Mouse (Mus musculus): ENCODE results near the gene Phospho2. TPM values are rescaled to one million over a fixed set of nuclear protein-coding genes. Genes with fewer than 3 reads are reported as not detected.

The Phospho2 gene
- total and polyA plus RNA-seq, 2 experiments = 29.6 to 36.0 TPM

- H3K79me2 ChIP-seq (ENCODE audit: control insufficient read depth, insufficient read depth, low read length) = no peaks in the 10 kb centered on the region
- H3K36me3 ChIP-seq (ENCODE audit: control insufficient read depth, insufficient read depth, low read length) = no peaks in the 10 kb centered on the region
- no peak overlapping the region for H3K27ac ChIP-seq (replicated peaks; ENCODE audit: insufficient read depth, low read depth, low read length)
- H3K4me1 ChIP-seq (ENCODE audit: control insufficient read depth, insufficient read depth, low read length) = no peaks in the 10 kb centered on the region
- H3K9ac ChIP-seq (ENCODE audit: low read depth, low read length) = no peak overlapping the region
- H3K4me3 ChIP-seq (ENCODE audit: insufficient read depth, low read depth, low read length) = no peak overlapping the region
- no peak for DNase-seq (ENCODE audit: extremely low read depth, low read depth, low spot score)
- no peaks in the 10 kb centered on the region for H3K27me3 ChIP-seq (ENCODE audit: control insufficient read depth, insufficient read depth, low read length)
- TF ChIP-seq POLR2A (IDR thresholded peaks at IDR 0.05; ENCODE audit: extremely low read depth, insufficient read depth, low read length) = no peak
- no peak for TF ChIP-seq CTCF (IDR thresholded peaks at IDR 0.05; ENCODE audit: low read depth, low read length)
- 69% methylated on average over 7 of the region's 7 CpGs for WGBS
Observed at GRCm38 (mm10) chr2:69777985-69778835, 11.2 kb upstream of the Phospho2 start.

- Histone ChIP-seq H3K36me3 (ENCODE audit: control insufficient read depth, insufficient read depth, low read length) (no peaks in the 10 kb centered on the region), H3K79me2 (ENCODE audit: control insufficient read depth, insufficient read depth, low read length) (no peaks in the 10 kb centered on the region), H3K4me1 (ENCODE audit: control insufficient read depth, insufficient read depth, low read length) (no peaks in the 10 kb centered on the region), H3K27ac (replicated peaks; ENCODE audit: insufficient read depth, low read depth, low read length) (no peak overlapping the region), H3K27me3 (ENCODE audit: control insufficient read depth, insufficient read depth, low read length) (no peaks in the 10 kb centered on the region), H3K4me3 (ENCODE audit: insufficient read depth, low read depth, low read length) (no peak overlapping the region), H3K9ac (ENCODE audit: low read depth, low read length) (no peak overlapping the region)
- TF ChIP-seq POLR2A (IDR thresholded peaks at IDR 0.05; ENCODE audit: extremely low read depth, insufficient read depth, low read length) = no peak
- TF ChIP-seq CTCF (IDR thresholded peaks at IDR 0.05; ENCODE audit: low read depth, low read length) = peak; percentile 36
- WGBS = 58% methylated on average over 5 of the region's 5 CpGs
- peak; percentile 61 for DNase-seq (ENCODE audit: extremely low read depth, low read depth, low spot score)
Observed at GRCm38 (mm10) chr2:69778836-69779177, 10.6 kb upstream of the Phospho2 start.

- Histone ChIP-seq H3K36me3 (ENCODE audit: control insufficient read depth, insufficient read depth, low read length) (peaks cover 16% of the 10 kb centered on the region), H3K9ac (ENCODE audit: low read depth, low read length) (peak overlapping the region; percentile 5; the same call in 1 of the 2 replicates), H3K27me3 (ENCODE audit: control insufficient read depth, insufficient read depth, low read length) (no peaks in the 10 kb centered on the region), H3K4me1 (ENCODE audit: control insufficient read depth, insufficient read depth, low read length) (peaks cover 2% of the 10 kb centered on the region; the same call in 1 of the 2 replicates), H3K4me3 (ENCODE audit: insufficient read depth, low read depth, low read length) (peak overlapping the region; percentile 70), H3K27ac (replicated peaks; ENCODE audit: insufficient read depth, low read depth, low read length) (no peak overlapping the region), H3K79me2 (ENCODE audit: control insufficient read depth, insufficient read depth, low read length) (no peaks in the 10 kb centered on the region)
- no peak for DNase-seq (ENCODE audit: extremely low read depth, low read depth, low spot score)
- TF ChIP-seq POLR2A (IDR thresholded peaks at IDR 0.05; ENCODE audit: extremely low read depth, insufficient read depth, low read length) (no peak), CTCF (IDR thresholded peaks at IDR 0.05; ENCODE audit: low read depth, low read length) (no peak)
- 32% methylated on average over 9 of the region's 9 CpGs for WGBS
Observed at GRCm38 (mm10) chr2:69788974-69789373, 449 bp upstream of the Phospho2 start.

GRCm38 (mm10) chr2:69790285-69790684 lies 862 bp downstream of the Phospho2 start:
- no peaks in the 10 kb centered on the region for H3K79me2 ChIP-seq (ENCODE audit: control insufficient read depth, insufficient read depth, low read length)
- peaks cover 2% of the 10 kb centered on the region; the same call in 1 of the 2 replicates for H3K4me1 ChIP-seq (ENCODE audit: control insufficient read depth, insufficient read depth, low read length)
- peak overlapping the region; percentile 70 for H3K4me3 ChIP-seq (ENCODE audit: insufficient read depth, low read depth, low read length)
- peak; percentile 88 for DNase-seq (ENCODE audit: extremely low read depth, low read depth, low spot score)
- TF ChIP-seq CTCF (IDR thresholded peaks at IDR 0.05; ENCODE audit: low read depth, low read length) (peak; percentile 91), POLR2A (IDR thresholded peaks at IDR 0.05; ENCODE audit: extremely low read depth, insufficient read depth, low read length) (no peak)
- no peak overlapping the region for H3K9ac ChIP-seq (ENCODE audit: low read depth, low read length)
- under 1% methylated on average over 10 of the region's 10 CpGs for WGBS
- no peaks in the 10 kb centered on the region for H3K27me3 ChIP-seq (ENCODE audit: control insufficient read depth, insufficient read depth, low read length)
- peaks cover 25% of the 10 kb centered on the region for H3K36me3 ChIP-seq (ENCODE audit: control insufficient read depth, insufficient read depth, low read length)
- no peak overlapping the region for H3K27ac ChIP-seq (replicated peaks; ENCODE audit: insufficient read depth, low read depth, low read length)

- H3K4me3 ChIP-seq (ENCODE audit: insufficient read depth, low read depth, low read length) = no peak overlapping the region
- no peak overlapping the region for H3K27ac ChIP-seq (replicated peaks; ENCODE audit: insufficient read depth, low read depth, low read length)
- peaks cover 30% of the 10 kb centered on the region for H3K36me3 ChIP-seq (ENCODE audit: control insufficient read depth, insufficient read depth, low read length)
- no peaks in the 10 kb centered on the region for H3K27me3 ChIP-seq (ENCODE audit: control insufficient read depth, insufficient read depth, low read length)
- TF ChIP-seq CTCF (IDR thresholded peaks at IDR 0.05; ENCODE audit: low read depth, low read length) (no peak), POLR2A (IDR thresholded peaks at IDR 0.05; ENCODE audit: extremely low read depth, insufficient read depth, low read length) (no peak)
- H3K9ac ChIP-seq (ENCODE audit: low read depth, low read length) = no peak overlapping the region
- H3K4me1 ChIP-seq (ENCODE audit: control insufficient read depth, insufficient read depth, low read length) = peaks cover 2% of the 10 kb centered on the region; the same call in 1 of the 2 replicates
- DNase-seq (ENCODE audit: extremely low read depth, low read depth, low spot score) = no peak
- no peaks in the 10 kb centered on the region for H3K79me2 ChIP-seq (ENCODE audit: control insufficient read depth, insufficient read depth, low read length)
- WGBS = 68% methylated on average over 4 of the region's 4 CpGs
Observed at GRCm38 (mm10) chr2:69790722-69791121, 1.3 kb downstream of the Phospho2 start.

GRCm38 (mm10) chr2:69802911-69803312 lies 13.5 kb downstream of the Phospho2 start:
- Histone ChIP-seq H3K79me2 (ENCODE audit: control insufficient read depth, insufficient read depth, low read length) (no peaks in the 10 kb centered on the region), H3K4me1 (ENCODE audit: control insufficient read depth, insufficient read depth, low read length) (no peaks in the 10 kb centered on the region), H3K27me3 (ENCODE audit: control insufficient read depth, insufficient read depth, low read length) (no peaks in the 10 kb centered on the region), H3K27ac (replicated peaks; ENCODE audit: insufficient read depth, low read depth, low read length) (no peak overlapping the region), H3K36me3 (ENCODE audit: control insufficient read depth, insufficient read depth, low read length) (no peaks in the 10 kb centered on the region), H3K9ac (ENCODE audit: low read depth, low read length) (peak overlapping the region; percentile 32; the same call in 1 of the 2 replicates), H3K4me3 (ENCODE audit: insufficient read depth, low read depth, low read length) (peak overlapping the region; percentile 50; the same call in 1 of the 2 replicates)
- peak; percentile 90 for TF ChIP-seq CTCF (IDR thresholded peaks at IDR 0.05; ENCODE audit: low read depth, low read length)
- 0 out of 2 replicates have a peak, but pooled peaks have one; percentile 11 for TF ChIP-seq POLR2A (IDR thresholded peaks at IDR 0.05; ENCODE audit: extremely low read depth, insufficient read depth, low read length)
- 60% methylated on average over 5 of the region's 5 CpGs for WGBS
- peak; percentile 29 for DNase-seq (ENCODE audit: extremely low read depth, low read depth, low spot score)
